Mouse (Mus musculus) CH12.LX (cell line): ENCODE measurements around the gene Klhl36.

Experiments used
- CTCF ChIP-seq, 2 experiments: IDR thresholded peaks in 1 of 2; conservative IDR thresholded peaks in 1 of 2; 2 replicates each; pipeline ENCODE4 v1.5.1; 2011 to 2012; ENCODE audit warnings: low read depth in 2 of 2, low read length in 2 of 2, improper control_type of control experiment in 1 of 2, inconsistent platforms in 1 of 2, mild to moderate bottlenecking in 1 of 2, moderate library complexity in 1 of 2
- EP300 ChIP-seq: IDR thresholded peaks from 2 replicates; pipeline ENCODE4 v1.6.1; 2011; ENCODE audit warnings: low read length, improper control_type of control experiment
- JUND ChIP-seq: conservative IDR thresholded peaks from 2 replicates; pipeline ENCODE4 v1.6.1; 2011; ENCODE audit warnings: low read depth, low read length, improper control_type of control experiment
- MAZ ChIP-seq: IDR thresholded peaks from 2 replicates; pipeline ENCODE4 v1.6.1; 2012; ENCODE audit warnings: low read depth, mild to moderate bottlenecking, inconsistent platforms, low read length, improper control_type of control experiment, moderate library complexity
- POLR2AphosphoS2 ChIP-seq: IDR thresholded peaks from 2 replicates; pipeline ENCODE4 v1.6.1; 2011; ENCODE audit warnings: low read depth, low read length, improper control_type of control experiment
- RCOR1 ChIP-seq: conservative IDR thresholded peaks from 2 replicates; pipeline ENCODE4 v1.6.1; 2012; ENCODE audit warnings: low read depth, mild to moderate bottlenecking, inconsistent platforms, low read length, improper control_type of control experiment
- SMC3 ChIP-seq: IDR thresholded peaks from 2 replicates; pipeline ENCODE4 v1.6.1; 2011; ENCODE audit warnings: low read depth, low read length, improper control_type of control experiment
- USF1 ChIP-seq: IDR thresholded peaks from 2 replicates; pipeline ENCODE4 v1.6.1; 2014; ENCODE audit warnings: low read depth, mild to moderate bottlenecking, inconsistent platforms, low read length, improper control_type of control experiment
- USF2 ChIP-seq: conservative IDR thresholded peaks from 2 replicates; pipeline ENCODE4 v1.6.1; 2011; ENCODE audit warnings: low read depth, low read length, improper control_type of control experiment
- ZKSCAN1 ChIP-seq: IDR thresholded peaks from 2 replicates; pipeline ENCODE4 v1.6.1; 2012; ENCODE audit warnings: low read depth, inconsistent platforms, low read length, improper control_type of control experiment, borderline replicate concordance
- ZNF384 ChIP-seq: IDR thresholded peaks from 2 replicates; pipeline ENCODE4 v1.6.1; 2012; ENCODE audit warnings: low read depth, low read length, improper control_type of control experiment, inconsistent platforms

GRCm38 (mm10) chr8:119829420-119829819 lies 32.6 kb upstream of the Klhl36 start:
- TF ChIP-seq CTCF (conservative IDR thresholded peaks at IDR 0.05 in 1 of 2, IDR thresholded peaks at IDR 0.05 in 1 of 2; ENCODE audit: low read depth in 2 of 2, low read length in 2 of 2) (no peak), EP300 (no peak), MAZ (no peak), SMC3 (no peak), POLR2AphosphoS2 (no peak), JUND (no peak), USF2 (no peak), ZKSCAN1 (no peak), USF1 (no peak), RCOR1 (no peak), ZNF384 (no peak)
